Mouse (Mus musculus) CD4-positive naive resting alpha-beta T cell, adult 76 days (primary cell): ENCODE data around the gene Reg3d. TPM values are rescaled to one million over a fixed set of nuclear protein-coding genes. Genes with fewer than 3 reads are reported as not detected.

Experiments used
- total RNA-seq: library from RNA; stranded (reverse); gene quantifications from one replicate; pipeline ENCODE4 v1.2.4, GENCODE M21; 2023

The Reg3d gene
- total RNA-seq = not detected

DNA sequence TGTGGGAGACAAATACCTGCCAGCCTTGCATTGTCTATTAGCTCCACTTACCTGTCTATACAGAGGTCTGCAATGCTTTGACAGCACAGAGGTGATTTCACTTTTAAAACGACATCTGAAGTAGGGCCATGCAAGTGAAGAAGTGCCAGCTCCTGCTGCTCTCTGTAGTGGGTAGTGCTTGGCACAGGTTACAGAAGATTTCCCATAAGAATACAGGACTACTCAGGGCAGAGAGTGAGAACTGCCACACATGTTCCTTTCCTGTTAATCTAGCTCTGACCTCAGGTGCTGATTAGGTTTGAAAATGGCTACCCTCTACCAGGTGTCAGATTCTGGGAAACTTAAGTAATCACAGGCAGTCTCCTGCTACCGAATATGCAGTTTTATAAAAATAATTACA is at the start of gene Reg3d:
Gene Reg3d, minus strand, starts transcription at position 101 of the 400 bp plus-strand sequence.

DNA sequence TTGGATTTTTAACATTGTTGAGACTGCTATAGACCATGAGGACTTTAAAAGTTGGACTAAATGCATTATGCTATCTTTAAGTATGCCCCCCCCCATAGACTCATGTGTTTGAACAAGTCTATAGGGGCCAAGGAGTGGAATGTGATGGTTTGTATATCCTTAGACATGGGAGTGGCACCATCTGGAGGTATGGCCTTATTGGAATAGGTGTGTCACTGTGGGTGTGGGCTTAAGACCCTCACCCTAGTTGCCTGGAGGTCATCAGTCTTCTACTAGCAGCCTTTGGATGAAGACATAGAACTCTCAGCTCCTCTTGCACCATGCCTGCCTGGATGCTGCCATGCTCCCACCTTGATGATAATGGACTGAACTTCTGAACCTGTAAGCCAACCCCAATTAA is 43.7 kb upstream of the Reg3d start, which contains the start of gene Reg1:
Gene Reg1, plus strand, starts transcription at position 301 of the 400 bp plus-strand sequence.

DNA sequence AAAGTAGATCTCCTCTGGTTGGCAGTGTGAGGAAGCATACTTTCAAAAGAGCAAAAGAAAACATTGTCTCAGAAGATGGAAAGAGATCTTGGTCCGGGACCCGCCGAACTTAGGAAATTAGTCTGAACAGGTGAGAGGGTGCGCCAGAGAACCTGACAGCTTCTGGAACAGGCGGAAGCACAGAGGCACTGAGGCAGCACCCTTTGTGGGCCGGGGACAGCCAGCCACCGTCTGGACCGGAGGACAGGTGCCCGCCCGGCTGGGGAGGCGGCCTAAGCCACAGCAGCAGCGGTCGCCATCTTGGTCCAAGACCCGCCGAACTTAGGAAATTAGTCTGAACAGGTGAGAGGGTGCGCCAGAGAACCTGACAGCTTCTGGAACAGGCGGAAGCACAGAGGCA is 16.7 kb upstream of the Reg3d start, which contains the start of gene Reg2:
Gene Reg2, plus strand, starts transcription at position 301 of the 400 bp plus-strand sequence.

DNA sequence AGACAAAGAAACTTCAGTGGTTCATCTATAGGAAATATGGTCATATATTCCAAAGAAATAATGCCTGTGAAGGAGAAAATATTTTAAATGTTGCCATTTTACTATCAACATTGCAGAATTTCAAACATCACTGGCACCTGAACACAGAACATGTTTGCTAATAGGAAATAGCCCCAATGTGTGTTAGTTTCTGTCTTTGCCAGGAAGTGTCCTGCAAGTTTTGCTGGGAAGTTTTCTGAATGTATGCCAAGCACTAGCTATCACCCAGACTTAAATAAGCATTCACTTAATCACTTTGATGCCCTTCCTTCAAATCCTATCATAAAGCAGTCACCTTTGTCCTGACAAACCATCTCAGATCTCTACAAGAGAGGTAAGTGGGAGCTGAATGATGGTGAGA is 1.7 kb upstream of the Reg3d start, which contains the start of gene Reg3a:
Gene Reg3a, plus strand, starts transcription at position 301 of the 400 bp plus-strand sequence.

DNA sequence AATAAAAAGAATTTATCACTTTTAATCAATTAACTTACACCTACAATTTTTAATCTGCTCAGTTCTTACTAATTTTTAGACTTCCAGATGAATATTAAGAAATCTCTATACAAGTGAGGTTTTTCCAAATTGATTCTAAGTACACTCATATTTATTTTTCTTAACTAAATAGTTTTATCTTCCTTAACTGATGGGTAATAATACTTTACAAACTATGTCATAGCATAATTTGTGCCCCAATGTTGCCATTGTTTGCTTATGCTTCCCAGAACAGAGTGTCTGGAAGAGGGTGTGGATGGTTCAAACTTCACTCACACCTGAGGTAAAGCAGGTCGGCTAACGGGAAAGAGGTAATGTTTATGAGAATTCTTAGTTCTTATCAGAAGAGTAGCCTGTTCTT is 8.3 kb downstream of the Reg3d start, which contains the start of gene Reg3b:
Gene Reg3b, plus strand, starts transcription at position 301 of the 400 bp plus-strand sequence.

Other genes starting within 250 kb of the Reg3d start
- not detected for gene Reg3b, start 8.2 kb downstream of the Reg3d start, total RNA-seq
- not detected for gene Reg3a, start 1.8 kb upstream of the Reg3d start, total RNA-seq
- not detected for gene Reg2, start 16.8 kb upstream of the Reg3d start, total RNA-seq
- gene Reg1, start 43.8 kb upstream of the Reg3d start, total RNA-seq = 0.79 TPM
- not detected for gene Reg3g, start 90.0 kb upstream of the Reg3d start, total RNA-seq